Mouse (Mus musculus) brain, embryonic 14.5 days (tissue): ENCODE results near the gene Zbtb32.

Experiments
- CTCF ChIP-seq: fragments of 200-500 bp; IDR thresholded peaks from 2 replicates; pipeline ENCODE4 v1.5.1; 2012; ENCODE audit warnings: inconsistent platforms, mild to moderate bottlenecking, moderate library complexity, borderline replicate concordance; ENCODE audit not compliant: insufficient read depth, insufficient read length; ENCODE audit errors: extremely low read depth
- POLR2A ChIP-seq: fragments of 200-500 bp; IDR thresholded peaks from 2 replicates; pipeline ENCODE4 v1.6.1; 2012; ENCODE audit warnings: mild to moderate bottlenecking, inconsistent platforms, borderline replicate concordance; ENCODE audit not compliant: poor library complexity, insufficient read depth, insufficient read length, severe bottlenecking; ENCODE audit errors: extremely low read depth

DNA sequence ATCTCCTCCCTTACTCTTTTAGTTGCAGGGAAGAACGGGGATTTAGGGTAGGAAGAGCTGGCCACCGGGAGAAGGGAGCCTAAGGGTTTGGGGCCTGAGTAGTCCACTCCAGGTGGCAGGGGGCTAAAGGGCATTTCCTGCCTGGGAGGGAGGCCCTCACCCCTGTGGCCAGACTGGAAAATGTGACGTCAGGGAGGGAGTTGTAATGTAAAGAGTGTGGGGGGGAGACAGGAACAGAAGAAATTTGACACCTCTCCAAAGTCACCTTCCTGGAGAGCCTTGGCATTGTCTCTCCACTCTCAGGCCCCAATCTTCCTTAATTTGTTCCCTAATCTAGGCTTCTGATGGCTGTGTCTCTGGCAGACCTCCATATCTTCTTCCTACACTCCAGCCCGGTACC lies 40.4 kb upstream of the Zbtb32 start:
- TF ChIP-seq POLR2A (no peak), CTCF (no peak)
